Mouse (Mus musculus): Measurements from ENCODE around the gene Nfkbiz. TPM values are rescaled to one million over a fixed set of nuclear protein-coding genes. Genes with fewer than 3 reads are reported as not detected.

The Nfkbiz gene
- total RNA-seq, 2 experiments from 2014 or later = 3.4 to 16.2 TPM

Other genes with a start within 250 kb of the Nfkbiz start
- 4.9 and 7.3 TPM in 2 replicates for gene Nxpe3, start 56.4 kb upstream of the Nfkbiz start, total RNA-seq (2014; fragmentation: Nextera tagmentation)
- gene Nxpe3, start 56.4 kb upstream of the Nfkbiz start, total RNA-seq (2017) = 4.2 and 6.1 TPM in 2 replicates
- gene Cep97, start 96.0 kb upstream of the Nfkbiz start, total RNA-seq (2014; fragmentation: Nextera tagmentation) = 15.2 and 16.5 TPM in 2 replicates
- 17.0 and 25.5 TPM in 2 replicates for gene Cep97, start 96.0 kb upstream of the Nfkbiz start, total RNA-seq (2017)
- 1,672 and 1,793 TPM in 2 replicates for gene Rpl24, start 127.4 kb upstream of the Nfkbiz start, total RNA-seq (2014; fragmentation: Nextera tagmentation)
- gene Rpl24, start 127.4 kb upstream of the Nfkbiz start, total RNA-seq (2017) = 1,306 and 1,376 TPM in 2 replicates
- gene Zbtb11, start 135.0 kb upstream of the Nfkbiz start, total RNA-seq (2014; fragmentation: Nextera tagmentation) = 28.3 and 30.6 TPM in 2 replicates
- 41.1 and 48.1 TPM in 2 replicates for gene Zbtb11, start 135.0 kb upstream of the Nfkbiz start, total RNA-seq (2017)
- 92.3 and 115 TPM in 2 replicates for gene Pcnp, start 190.8 kb upstream of the Nfkbiz start, total RNA-seq (2014; fragmentation: Nextera tagmentation)
- gene Pcnp, start 190.8 kb upstream of the Nfkbiz start, total RNA-seq (2017) = 120 and 143 TPM in 2 replicates
- gene Trmt10c, start 198.9 kb upstream of the Nfkbiz start, total RNA-seq (2014; fragmentation: Nextera tagmentation) = 24.1 and 26.0 TPM in 2 replicates
- 38.0 and 49.4 TPM in 2 replicates for gene Trmt10c, start 198.9 kb upstream of the Nfkbiz start, total RNA-seq (2017)
- gene Senp7, start 209.4 kb upstream of the Nfkbiz start, total RNA-seq (2014; fragmentation: Nextera tagmentation) = 26.1 and 41.5 TPM in 2 replicates
- 19.7 and 27.7 TPM in 2 replicates for gene Senp7, start 209.4 kb upstream of the Nfkbiz start, total RNA-seq (2017)

Data from granulocyte monocyte progenitor cell, adult 5-6 weeks (primary cell).